Comparison of ENCODE assay signal across 16 mouse cellular contexts in the genomic region with DNA sequence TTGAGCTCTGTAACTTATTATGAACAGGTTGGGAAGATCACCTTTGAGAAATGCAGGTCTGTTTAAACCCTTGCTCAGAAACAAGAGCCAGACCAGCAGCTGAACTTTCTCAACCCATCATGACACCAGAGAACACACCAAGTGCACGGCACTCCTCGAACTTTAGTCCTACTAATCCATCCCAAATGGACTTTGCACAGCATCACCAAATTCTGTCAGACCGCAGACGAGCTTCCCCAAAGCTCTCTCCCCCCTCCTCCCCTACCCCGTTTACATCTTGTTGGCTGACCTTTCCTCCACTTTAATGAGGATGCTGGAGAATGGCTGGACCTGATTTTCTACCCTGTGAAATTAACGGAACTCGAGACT. TPM values are rescaled to one million over a fixed set of nuclear protein-coding genes. Genes with fewer than 3 reads are reported as not detected.
DNase-seq lines count a peak whose midpoint lies in the region; ATAC-seq lines count a peak whose summit lies in the region.
"Had no signal": no experiment of that assay in that cellular context is flagged by ENCODE, and none has a peak within 500 bp of the region (broad histone marks: within the 10 kb centered on the region; RNA-seq: fewer than 3 reads in every experiment).

No protein-coding gene starts in this region.

- H3K27me3 ChIP-seq in neural tube, embryonic 12.5 days (replicated peaks), result no peaks in the 10 kb centered on the region
- H3K27me3 ChIP-seq in neural tube, embryonic 15.5 days (replicated peaks), result no peaks in the 10 kb centered on the region
- H3K27me3 ChIP-seq in embryonic facial prominence, embryonic 14.5 days (replicated peaks; ENCODE audit: control insufficient read depth, insufficient read depth, low read length), result no peaks in the 10 kb centered on the region
- no peaks in the 10 kb centered on the region for H3K27me3 ChIP-seq in hindbrain, embryonic 11.5 days (ENCODE audit: control insufficient read depth, insufficient read depth, low read length)
- H3K27me3 ChIP-seq in neural tube, embryonic 13.5 days, result no peaks in the 10 kb centered on the region
- H3K27me3 ChIP-seq: embryonic facial prominence, embryonic 15.5 days had no signal

- 15% methylated on average over 7 of the region's 7 CpGs for WGBS in neural tube, embryonic 12.5 days
- 15% methylated on average over 7 of the region's 7 CpGs for WGBS in neural tube, embryonic 15.5 days
- WGBS in embryonic facial prominence, embryonic 14.5 days, result 27% methylated on average over 7 of the region's 7 CpGs
- 17% methylated on average over 7 of the region's 7 CpGs for WGBS in hindbrain, embryonic 11.5 days
- 13% methylated on average over 7 of the region's 7 CpGs for WGBS in neural tube, embryonic 13.5 days

- no peak for ATAC-seq in neural tube, embryonic 12.5 days (ENCODE audit: low FRiP score, low read depth)
- ATAC-seq in neural tube, embryonic 15.5 days (ENCODE audit: low FRiP score), result no peak
- ATAC-seq in embryonic facial prominence, embryonic 14.5 days (ENCODE audit: low read depth), result no peak
- ATAC-seq in hindbrain, embryonic 11.5 days (ENCODE audit: low FRiP score), result no peak
- ATAC-seq in neural tube, embryonic 13.5 days (ENCODE audit: low read depth), result no peak
- ATAC-seq: intestine, postnatal 0 days had no signal

- no peak overlapping the region for H3K9ac ChIP-seq in neural tube, embryonic 12.5 days
- H3K9ac ChIP-seq in neural tube, embryonic 15.5 days (replicated peaks), result no peak overlapping the region
- H3K9ac ChIP-seq in embryonic facial prominence, embryonic 14.5 days (ENCODE audit: low read depth, low read length), result no peak overlapping the region
- H3K9ac ChIP-seq in hindbrain, embryonic 11.5 days (ENCODE audit: low read depth, low read length), result no peak overlapping the region
- H3K9ac ChIP-seq in neural tube, embryonic 13.5 days, result no peak overlapping the region
- H3K9ac ChIP-seq: embryonic facial prominence, embryonic 15.5 days had no signal

- no peak for DNase-seq in embryonic facial prominence, embryonic 14.5 days (ENCODE audit: low spot score)
- peak; percentile 26 for DNase-seq in hindbrain, embryonic 11.5 days (ENCODE audit: low spot score)
- no peak for DNase-seq in heart, postnatal 4 days
- DNase-seq in gastrocnemius, postnatal 36 days, result no peak
- DNase-seq in thymus, postnatal 0 days (ENCODE audit: low spot score), result no peak
- DNase-seq: adrenal gland, adult 8-10 months; cerebellum, adult 9-11 months; heart, postnatal 10 days; kidney, postnatal 14 days; lung, adult 2 months; thymus, postnatal 36 days had no signal

- intact Hi-C loops in gastrocnemius, postnatal 36 days (cut with DNase I), result no loop called here

- H3K4me3 ChIP-seq in neural tube, embryonic 12.5 days, result no peak overlapping the region
- no peak overlapping the region for H3K4me3 ChIP-seq in neural tube, embryonic 15.5 days (replicated peaks)
- no peak overlapping the region for H3K4me3 ChIP-seq in embryonic facial prominence, embryonic 14.5 days (ENCODE audit: low read depth, low read length)
- H3K4me3 ChIP-seq in hindbrain, embryonic 11.5 days (ENCODE audit: low read depth, low read length), result no peak overlapping the region
- H3K4me3 ChIP-seq in neural tube, embryonic 13.5 days, result no peak overlapping the region
- H3K4me3 ChIP-seq: embryonic facial prominence, embryonic 15.5 days had no signal

- peaks cover 60% of the 10 kb centered on the region for H3K4me1 ChIP-seq in neural tube, embryonic 12.5 days
- peaks cover 45% of the 10 kb centered on the region for H3K4me1 ChIP-seq in neural tube, embryonic 15.5 days
- peaks cover 35% of the 10 kb centered on the region for H3K4me1 ChIP-seq in embryonic facial prominence, embryonic 14.5 days (ENCODE audit: control insufficient read depth, insufficient read depth, low read length)
- H3K4me1 ChIP-seq in hindbrain, embryonic 11.5 days (replicated peaks; ENCODE audit: control insufficient read depth, insufficient read depth, low read length), result peaks cover 11% of the 10 kb centered on the region
- peaks cover 78% of the 10 kb centered on the region for H3K4me1 ChIP-seq in neural tube, embryonic 13.5 days (replicated peaks)

- H3K9me3 ChIP-seq in neural tube, embryonic 12.5 days, result no peaks in the 10 kb centered on the region
- no peaks in the 10 kb centered on the region for H3K9me3 ChIP-seq in neural tube, embryonic 15.5 days (replicated peaks)
- no peaks in the 10 kb centered on the region for H3K9me3 ChIP-seq in embryonic facial prominence, embryonic 14.5 days (ENCODE audit: control insufficient read depth, low read length)
- H3K9me3 ChIP-seq in hindbrain, embryonic 11.5 days (ENCODE audit: control insufficient read depth, low read length), result no peaks in the 10 kb centered on the region
- no peaks in the 10 kb centered on the region for H3K9me3 ChIP-seq in neural tube, embryonic 13.5 days
- H3K9me3 ChIP-seq: embryonic facial prominence, embryonic 15.5 days had no signal

- H3K36me3 ChIP-seq in neural tube, embryonic 12.5 days, result peaks cover 4% of the 10 kb centered on the region; the same call in 1 of the 2 replicates
- no peaks in the 10 kb centered on the region for H3K36me3 ChIP-seq in neural tube, embryonic 15.5 days
- H3K36me3 ChIP-seq in embryonic facial prominence, embryonic 14.5 days (ENCODE audit: control insufficient read depth, insufficient read depth, low read length), result peaks cover 11% of the 10 kb centered on the region; the same call in 1 of the 2 replicates
- no peaks in the 10 kb centered on the region for H3K36me3 ChIP-seq in hindbrain, embryonic 11.5 days (ENCODE audit: control insufficient read depth, insufficient read depth, low read length)
- H3K36me3 ChIP-seq in neural tube, embryonic 13.5 days, result no peaks in the 10 kb centered on the region

- H3K4me2 ChIP-seq in neural tube, embryonic 12.5 days (replicated peaks), result peak overlapping the region; percentile 39
- no peak overlapping the region for H3K4me2 ChIP-seq in neural tube, embryonic 15.5 days
- 0 out of 2 replicates have a peak overlapping the region, but pooled peaks have one; percentile 8 for H3K4me2 ChIP-seq in embryonic facial prominence, embryonic 14.5 days (ENCODE audit: low read depth, low read length)
- H3K4me2 ChIP-seq in hindbrain, embryonic 11.5 days (replicated peaks; ENCODE audit: low read depth, low read length), result peak overlapping the region; percentile 24; the same call in 1 of the 2 replicates
- 0 out of 2 replicates have a peak overlapping the region, but pooled peaks have one; percentile 13 for H3K4me2 ChIP-seq in neural tube, embryonic 13.5 days

- no peak overlapping the region for H3K27ac ChIP-seq in neural tube, embryonic 12.5 days
- no peak overlapping the region for H3K27ac ChIP-seq in neural tube, embryonic 15.5 days (replicated peaks)
- H3K27ac ChIP-seq in embryonic facial prominence, embryonic 14.5 days (replicated peaks; ENCODE audit: low read depth, low read length), result no peak overlapping the region
- H3K27ac ChIP-seq in hindbrain, embryonic 11.5 days (ENCODE audit: low read depth, low read length), result peak overlapping the region; percentile 47
- H3K27ac ChIP-seq in neural tube, embryonic 13.5 days (replicated peaks), result peak overlapping the region; percentile 23; the same call in 1 of the 2 replicates
- H3K27ac ChIP-seq: embryonic facial prominence, embryonic 15.5 days had no signal

RNA-seq across cellular contexts. Expression of gene Epha4, which starts 19.1 kb away (rescaled TPM):
- 27.9 and 31.6 TPM in 2 replicates for polyA plus RNA-seq in neural tube, embryonic 12.5 days (2016; fragmentation: Nextera tagmentation; extraction: Ambion mirVana)
- 27.9 and 36.8 TPM in 2 replicates for polyA plus RNA-seq in neural tube, embryonic 15.5 days (2015; fragmentation: Nextera tagmentation; extraction: Ambion mirVana)
- 23.2 and 36.2 TPM in 2 replicates for polyA plus RNA-seq in embryonic facial prominence, embryonic 14.5 days (2014; fragmentation: Nextera tagmentation; extraction: Ambion mirVana)
- 25.9 and 28.0 TPM in 2 replicates for polyA plus RNA-seq in hindbrain, embryonic 11.5 days (2014; fragmentation: Nextera tagmentation; extraction: Ambion mirVana)
- 27.0 and 29.0 TPM in 2 replicates for polyA plus RNA-seq in neural tube, embryonic 13.5 days (2015; fragmentation: Nextera tagmentation; extraction: Ambion mirVana)
- 10 to 100 TPM; 22.4 to 25.4 TPM for total RNA-seq in heart, postnatal 4 days (2021)
- 1 to 10 TPM; 1.5 to 2.0 TPM for total RNA-seq in gastrocnemius, postnatal 36 days (2021)
- 1.1 TPM in 2 replicates for polyA plus RNA-seq in thymus, postnatal 0 days (2015; fragmentation: Nextera tagmentation; extraction: Ambion mirVana)

Comparison
In these comparisons a context has a peak if more than half of its experiments do, and no peak if none do; other contexts are left out.
1. H3K27ac ChIP-seq: peak in hindbrain, embryonic 11.5 days (single experiment) and neural tube, embryonic 13.5 days (single experiment); none in neural tube, embryonic 12.5 days (single experiment), neural tube, embryonic 15.5 days (single experiment) and embryonic facial prominence, embryonic 14.5 days (single experiment).
2. RNA of gene Epha4, which starts 19.1 kb away (polyA plus RNA-seq): 27.9 to 36.8 TPM in neural tube, embryonic 15.5 days, 27.9 to 31.6 TPM in neural tube, embryonic 12.5 days, 27.0 to 29.0 TPM in neural tube, embryonic 13.5 days, 25.9 to 28.0 TPM in hindbrain, embryonic 11.5 days and 23.2 to 36.2 TPM in embryonic facial prominence, embryonic 14.5 days; 1.1 TPM in thymus, postnatal 0 days; every median in the first group is over 10 times any median in the second.